Mouse (Mus musculus) erythroblast, embryonic 14.5 days (primary cell): Measurements from ENCODE around the gene Jak3. TPM values are rescaled to one million over a fixed set of nuclear protein-coding genes. Genes with fewer than 3 reads are reported as not detected.
A peak's percentile ranks its signal among the peaks of the same experiment; 100 is the strongest.
"Not testable (repeated sequence)": the region's sequence is repeated elsewhere in the genome, so short reads cannot be mapped to it uniquely, and the experiment has no call there.

ENCODE experiments used
- H3K27me3 ChIP-seq: 2 replicates; pipeline ENCODE4 v1.6.1; 2012; ENCODE audit warnings: inconsistent platforms; ENCODE audit not compliant: control insufficient read depth
- H3K36me3 ChIP-seq: 2 replicates; pipeline ENCODE4 v1.6.1; 2012; ENCODE audit warnings: mild to moderate bottlenecking, inconsistent platforms; ENCODE audit not compliant: control insufficient read depth
- H3K4me1 ChIP-seq: 2 replicates; pipeline ENCODE4 v1.6.1; 2012; ENCODE audit warnings: inconsistent platforms; ENCODE audit not compliant: control insufficient read depth
- H3K4me3 ChIP-seq: replicated peaks from 2 replicates; pipeline ENCODE3; 2012; ENCODE audit warnings: moderate library complexity, mild to moderate bottlenecking, inconsistent platforms
- H3K9me3 ChIP-seq: 2 replicates; pipeline ENCODE4 v1.6.1; 2012; ENCODE audit warnings: low read length, inconsistent platforms, mixed read lengths; ENCODE audit not compliant: control insufficient read depth
- GATA1 ChIP-seq: IDR thresholded peaks from 2 replicates; pipeline ENCODE4 v1.6.1; 2012; ENCODE audit warnings: low read length, inconsistent platforms, mixed read lengths
- TAL1 ChIP-seq: IDR thresholded peaks from 3 replicates; pipeline ENCODE4 v1.6.1; 2012; ENCODE audit warnings: low read length, inconsistent platforms, mixed read lengths
- polyA plus RNA-seq: library from polyadenylated mRNA; stranded (reverse); fragments of >175 nt; gene quantifications from 2 replicates; pipeline ENCODE4 v1.2.3, GENCODE M21; 2012

Gene Jak3
- polyA plus RNA-seq, 1 experiment = 1.5 TPM

DNA sequence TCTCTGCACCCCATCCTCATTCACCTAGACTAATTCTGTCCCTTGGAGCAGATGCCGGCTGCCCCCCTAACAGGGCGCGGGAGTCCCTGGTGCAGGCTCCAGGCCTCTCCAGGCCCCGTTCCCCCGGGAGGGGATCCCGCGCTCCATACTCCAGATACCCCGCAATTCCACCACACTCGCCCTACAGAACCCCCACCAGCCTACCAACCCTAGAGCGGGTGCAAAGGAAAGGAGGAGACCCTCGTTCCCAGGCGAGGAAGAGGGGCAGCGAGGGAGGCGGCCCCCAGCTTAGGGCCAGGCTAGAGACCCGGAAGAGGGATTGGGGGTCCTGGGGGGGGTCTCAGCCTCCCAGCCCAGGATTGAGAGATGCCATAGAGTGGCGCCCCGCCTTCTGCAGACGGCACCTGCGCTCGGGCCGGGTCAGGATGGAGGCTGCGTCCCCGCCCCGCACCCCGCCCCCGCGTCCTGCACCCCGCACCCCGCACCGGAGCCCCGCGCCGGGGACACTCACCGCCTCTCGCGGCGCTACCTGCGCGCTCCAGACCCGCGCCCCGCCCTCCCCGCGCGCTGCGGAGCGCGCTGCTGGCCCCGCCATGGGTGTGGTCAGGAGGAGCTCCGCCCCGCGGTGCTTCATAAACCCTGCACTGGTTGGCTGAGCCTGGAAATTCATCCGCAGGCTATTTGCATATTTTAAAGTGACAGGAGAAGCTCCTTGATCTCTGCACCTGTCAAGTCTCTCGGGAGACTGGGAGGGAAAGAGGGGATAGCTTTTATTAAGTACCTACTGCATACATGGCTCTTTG is 49.2 kb downstream of the Jak3 start, which contains the start of gene Fcho1:
Gene Fcho1 (minus strand): TSS at position 595 of the 803 bp plus-strand sequence.
- TF ChIP-seq GATA1 (no peak), TAL1 (no peak)
- H3K9me3 ChIP-seq = no peaks in the 10 kb centered on the region
- peak within 1 kb of the TSS; percentile 79 for H3K4me3 ChIP-seq
- peaks cover 20% of the 10 kb centered on the region for H3K36me3 ChIP-seq
- H3K4me1 ChIP-seq = peaks cover 74% of the 10 kb centered on the region
- H3K27me3 ChIP-seq = peaks cover 34% of the 10 kb centered on the region

DNA sequence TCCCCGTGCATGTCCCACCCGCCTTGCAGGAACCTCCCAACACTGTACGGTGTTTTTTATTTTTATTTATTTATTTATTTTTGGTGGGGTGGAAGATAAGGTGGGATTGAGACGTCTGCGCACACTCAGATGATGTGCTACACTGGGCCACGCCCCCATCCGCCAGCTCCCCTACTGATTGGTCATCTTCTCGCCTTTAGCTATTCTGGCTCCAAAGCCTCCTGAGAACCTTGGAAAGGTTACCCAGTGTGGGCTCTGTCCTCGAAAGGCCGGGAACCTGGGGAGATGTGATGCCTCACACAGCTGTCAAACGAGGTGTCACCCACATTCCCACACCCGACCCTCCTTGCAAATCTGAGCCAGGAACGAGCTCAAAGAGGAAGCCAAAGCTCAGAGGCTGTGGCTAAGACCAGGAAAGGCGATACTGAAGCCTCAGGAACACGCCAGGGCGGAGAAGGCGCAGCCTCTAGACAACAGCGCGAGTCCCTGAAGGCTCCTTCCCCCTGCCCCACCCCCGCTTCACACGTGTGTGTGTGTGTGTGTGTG is 52.2 kb downstream of the Jak3 start:
- Histone ChIP-seq H3K9me3 (no peaks in the 10 kb centered on the region), H3K27me3 (peaks cover 42% of the 10 kb centered on the region), H3K36me3 (no peaks in the 10 kb centered on the region), H3K4me1 (peaks cover 48% of the 10 kb centered on the region), H3K4me3 (peak overlapping the region; percentile 44)
- TF ChIP-seq TAL1 = no peak
- TF ChIP-seq GATA1 = no peak

DNA sequence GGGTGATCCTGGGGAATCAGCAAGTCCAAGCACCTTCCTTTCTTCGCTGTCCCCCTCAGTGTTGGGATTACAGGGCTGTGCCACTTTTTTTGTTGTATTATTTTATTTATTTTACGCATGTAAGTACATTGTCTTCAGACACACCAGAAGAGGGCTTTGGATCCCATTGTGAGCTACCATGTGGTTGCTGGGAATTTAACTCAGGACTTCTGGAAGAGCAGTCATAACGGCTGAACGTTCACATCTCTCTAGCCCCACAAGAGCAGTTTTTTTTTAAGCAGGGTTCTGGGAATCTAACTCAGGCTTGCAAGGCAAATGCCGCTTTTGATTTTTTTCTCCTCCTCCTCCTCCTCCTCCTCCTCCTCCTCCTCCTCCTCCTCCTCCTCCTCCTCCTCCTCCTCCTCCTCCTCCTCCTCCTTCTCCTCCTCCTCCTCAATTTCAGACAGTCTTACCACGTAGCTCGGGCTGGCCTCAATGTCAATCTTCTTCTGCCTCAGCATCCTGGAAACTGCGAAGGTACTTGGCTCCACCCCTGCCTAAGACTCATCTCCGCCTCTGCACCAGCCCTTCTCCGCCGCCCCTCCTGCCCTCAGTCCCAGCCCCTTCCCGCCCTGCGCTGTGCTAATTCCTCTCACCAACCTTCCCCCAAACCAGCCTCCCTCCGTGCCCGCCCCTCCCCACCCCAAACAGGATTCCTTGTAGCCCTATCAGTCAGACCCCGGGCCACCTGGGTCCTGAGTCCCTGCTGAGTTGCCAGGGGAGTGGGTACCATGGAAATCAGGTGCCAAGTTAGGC is 52.9 kb downstream of the Jak3 start:
- H3K27me3 ChIP-seq = peaks cover 42% of the 10 kb centered on the region
- H3K4me3 ChIP-seq = no peak overlapping the region
- H3K36me3 ChIP-seq = no peaks in the 10 kb centered on the region
- peaks cover 41% of the 10 kb centered on the region for H3K4me1 ChIP-seq
- TF ChIP-seq TAL1 = no peak
- TF ChIP-seq GATA1 = no peak
- H3K9me3 ChIP-seq = no peaks in the 10 kb centered on the region

DNA sequence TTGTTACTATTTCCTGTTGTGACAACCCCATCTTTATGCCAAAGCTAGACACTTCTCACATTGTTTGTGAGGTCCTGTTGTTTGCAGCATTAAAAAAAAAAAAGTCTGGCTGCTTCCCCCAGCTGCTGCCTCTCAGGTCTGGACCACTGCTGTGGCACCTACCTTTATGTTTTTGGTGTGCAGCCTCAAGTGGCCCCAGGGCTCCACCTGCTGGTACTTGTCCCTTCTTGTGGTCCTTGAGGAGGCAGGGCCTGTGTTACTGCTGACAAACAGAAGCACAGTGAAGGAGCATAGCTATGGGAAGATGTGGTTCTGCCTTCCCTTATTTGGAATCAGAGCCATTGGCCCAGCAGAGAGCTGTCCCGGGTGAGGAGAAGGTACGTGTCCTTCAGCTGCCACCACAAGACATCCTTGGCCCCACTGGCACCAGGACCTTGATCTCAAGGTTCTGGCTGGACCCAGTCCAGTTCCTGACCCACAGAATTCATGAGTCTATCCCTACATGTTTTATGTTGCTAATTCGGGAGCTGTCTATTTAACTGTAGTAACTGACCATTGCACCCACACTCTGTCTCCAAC is 55.6 kb downstream of the Jak3 start:
- Histone ChIP-seq H3K4me1 (peaks cover 18% of the 10 kb centered on the region), H3K9me3 (no peaks in the 10 kb centered on the region), H3K27me3 (peaks cover 39% of the 10 kb centered on the region), H3K36me3 (no peaks in the 10 kb centered on the region), H3K4me3 (no peak overlapping the region)
- TF ChIP-seq TAL1 = no peak
- no peak for TF ChIP-seq GATA1

DNA sequence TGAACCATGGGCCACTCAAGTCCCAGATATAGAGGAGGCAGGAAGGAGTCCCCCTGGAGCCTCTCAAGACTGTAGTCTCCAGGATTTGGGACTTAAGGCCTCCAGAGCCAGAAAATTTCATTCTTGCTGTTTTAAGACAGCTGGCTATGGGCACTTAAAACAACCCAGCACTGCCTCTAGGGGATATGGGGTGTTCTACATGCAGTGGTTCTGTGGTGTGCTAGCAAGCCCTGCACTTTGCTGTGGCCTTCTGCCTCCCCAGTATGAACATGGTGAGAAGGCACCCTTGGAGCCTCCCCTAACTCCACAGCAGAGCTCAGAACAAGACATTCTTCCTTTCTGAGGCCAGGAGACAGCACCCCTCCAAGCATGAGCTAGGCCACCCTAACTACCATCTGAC is 62.2 kb downstream of the Jak3 start:
- H3K4me3 ChIP-seq, H3K27me3 ChIP-seq, H3K9me3 ChIP-seq, H3K36me3 ChIP-seq: not testable (repeated sequence)
- peaks cover 11% of the 10 kb centered on the region for H3K4me1 ChIP-seq

Other genes with a start within 250 kb of the Jak3 start
- 3.9 and 4.7 TPM in 2 replicates for gene Abhd8, start 212.6 kb upstream of the Jak3 start, polyA plus RNA-seq
- gene Mrpl34, start 211.3 kb upstream of the Jak3 start, polyA plus RNA-seq = 18.9 and 20.4 TPM in 2 replicates
- gene Dda1, start 207.1 kb upstream of the Jak3 start, polyA plus RNA-seq = 41.0 and 42.3 TPM in 2 replicates
- gene Ano8, start 190.3 kb upstream of the Jak3 start, polyA plus RNA-seq = 0.09 and 0.20 TPM in 2 replicates
- 1.2 and 1.4 TPM in 2 replicates for gene Gtpbp3, start 188.2 kb upstream of the Jak3 start, polyA plus RNA-seq
- gene Plvap, start 164.5 kb upstream of the Jak3 start, polyA plus RNA-seq = 0.18 and 0.30 TPM in 2 replicates
- 0.02 TPM in 1 of 2 replicates, not detected in the other for gene Ccdc194, start 150.6 kb upstream of the Jak3 start, polyA plus RNA-seq
- gene Bst2, start 138.8 kb upstream of the Jak3 start, polyA plus RNA-seq = 0.21 and 0.72 TPM in 2 replicates
- gene Mvb12a, start 133.4 kb upstream of the Jak3 start, polyA plus RNA-seq = 2.9 and 3.6 TPM in 2 replicates
- gene Tmem221, start 117.4 kb upstream of the Jak3 start, polyA plus RNA-seq = not detected in 2 replicates
- not detected in 2 replicates for gene Nxnl1, start 109.7 kb upstream of the Jak3 start, polyA plus RNA-seq
- 0.02 and 0.03 TPM in 2 replicates for gene Slc27a1, start 107.4 kb upstream of the Jak3 start, polyA plus RNA-seq
- gene Pgls, start 84.1 kb upstream of the Jak3 start, polyA plus RNA-seq = 12.5 and 16.2 TPM in 2 replicates
- 0.10 and 0.13 TPM in 2 replicates for gene Fam129c, start 78.6 kb upstream of the Jak3 start, polyA plus RNA-seq
- gene Colgalt1, start 65.3 kb upstream of the Jak3 start, polyA plus RNA-seq = 0.41 and 0.72 TPM in 2 replicates
- gene Unc13a, start 4.5 kb upstream of the Jak3 start, polyA plus RNA-seq = 0.01 TPM in 1 of 2 replicates, not detected in the other
- 0.36 and 0.75 TPM in 2 replicates for gene Insl3, start 12.9 kb downstream of the Jak3 start, polyA plus RNA-seq
- 3.4 and 3.7 TPM in 2 replicates for gene B3gnt3, start 25.5 kb downstream of the Jak3 start, polyA plus RNA-seq
- 14.2 and 14.6 TPM in 2 replicates for gene Fcho1, start 49.4 kb downstream of the Jak3 start, polyA plus RNA-seq
- gene Zfp709, start 205.7 kb downstream of the Jak3 start, polyA plus RNA-seq = not detected in 2 replicates
- 0.02 TPM in 1 of 2 replicates, not detected in the other for gene Zfp882, start 232.3 kb downstream of the Jak3 start, polyA plus RNA-seq
- gene Zfp617, start 232.3 kb downstream of the Jak3 start, polyA plus RNA-seq = 0.19 TPM in 2 replicates